Mouse (Mus musculus) embryonic facial prominence, embryonic 15.5 days (tissue): ENCODE measurements around the gene Orai3. TPM values are rescaled to one million over a fixed set of nuclear protein-coding genes. Genes with fewer than 3 reads are reported as not detected.

Source experiments
- ATAC-seq: fragments of 200-750 bp; cut with Nextera tagmentation; 2 replicates; pipeline ENCODE4 v1.8.0; 2017; ENCODE audit warnings: low read depth, moderate TSS enrichment; ENCODE audit not compliant: insufficient number of reproducible peaks, low FRiP score, low TSS enrichment
- H3K27ac ChIP-seq: fragments of 300-500 bp; sonication (generic); replicated peaks from 2 replicates; pipeline ENCODE4 v1.5.1; 2015; ENCODE audit warnings: mild to moderate bottlenecking, inconsistent platforms
- H3K27me3 ChIP-seq: fragments of 300-500 bp; sonication (generic); 2 replicates; pipeline ENCODE4 v1.6.1; 2015; ENCODE audit warnings: inconsistent platforms
- H3K36me3 ChIP-seq: fragments of 300-500 bp; sonication (generic); 2 replicates; pipeline ENCODE4 v1.6.1; 2015; ENCODE audit warnings: mild to moderate bottlenecking, inconsistent platforms
- H3K4me1 ChIP-seq: fragments of 300-500 bp; sonication (generic); 2 replicates; pipeline ENCODE4 v1.6.1; 2015; ENCODE audit warnings: inconsistent platforms
- H3K4me2 ChIP-seq: fragments of 300-500 bp; sonication (generic); replicated peaks from 2 replicates; pipeline ENCODE4 v1.6.1; 2015; ENCODE audit warnings: mild to moderate bottlenecking, inconsistent platforms
- H3K4me3 ChIP-seq: fragments of 300-500 bp; sonication (generic); replicated peaks from 2 replicates; pipeline ENCODE4 v1.5.1; 2015; ENCODE audit warnings: mild to moderate bottlenecking, inconsistent platforms
- H3K9ac ChIP-seq: fragments of 300-500 bp; sonication (generic); 2 replicates; pipeline ENCODE4 v1.6.1; 2015; ENCODE audit warnings: inconsistent platforms
- H3K9me3 ChIP-seq: fragments of 300-500 bp; sonication (generic); replicated peaks from 2 replicates; pipeline ENCODE4 v1.6.1; 2016; ENCODE audit warnings: inconsistent platforms
- WGBS: fragments of 180-500 bp; shearing (Covaris S2); methylation state at CpG from one replicate; pipeline ENCODE4 v1.1.7; 2015; 5-methylcytosine and 5-hydroxymethylcytosine counted together
- polyA plus RNA-seq: library from polyadenylated mRNA; unstranded; fragments of >200 nt; fragmentation: Nextera tagmentation; extraction: Ambion mirVana; gene quantifications from 2 replicates; pipeline ENCODE4 v1.2.1, GENCODE M21; 2015

Orai3 gene
- polyA plus RNA-seq, 1 experiment from 2014 or later: 28.1 TPM

DNA sequence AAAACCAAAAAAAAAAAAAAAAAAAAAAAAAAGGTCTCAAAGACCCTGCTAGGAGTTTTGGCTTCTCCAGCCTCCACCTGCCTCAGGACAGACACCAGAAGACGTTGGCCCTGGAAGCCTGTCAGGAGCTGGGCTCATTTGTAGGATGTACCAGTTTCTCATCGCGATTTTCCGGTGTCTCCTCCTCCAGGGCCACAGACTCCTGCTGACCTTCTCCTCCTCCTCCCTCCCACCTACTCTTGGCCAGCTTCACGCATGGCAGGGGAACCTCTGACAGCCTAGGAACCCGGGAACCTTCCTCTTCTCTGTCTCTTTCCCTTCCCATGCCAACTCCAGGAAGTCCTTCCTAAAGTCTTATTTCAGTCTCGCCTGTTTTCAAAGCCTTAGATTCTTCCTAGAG is 47.4 kb downstream of the Orai3 start:
- no peak overlapping the region for H3K4me2 ChIP-seq
- ATAC-seq: no peak
- H3K9ac ChIP-seq: no peak overlapping the region
- no peaks in the 10 kb centered on the region for H3K9me3 ChIP-seq
- no peaks in the 10 kb centered on the region for H3K27me3 ChIP-seq
- 83% methylated on average over 7 of the region's 7 CpGs for WGBS
- peaks cover 18% of the 10 kb centered on the region; the same call in 1 of the 2 replicates for H3K4me1 ChIP-seq
- H3K36me3 ChIP-seq: peaks cover 7% of the 10 kb centered on the region
- no peak overlapping the region for H3K27ac ChIP-seq
- no peak overlapping the region for H3K4me3 ChIP-seq

DNA sequence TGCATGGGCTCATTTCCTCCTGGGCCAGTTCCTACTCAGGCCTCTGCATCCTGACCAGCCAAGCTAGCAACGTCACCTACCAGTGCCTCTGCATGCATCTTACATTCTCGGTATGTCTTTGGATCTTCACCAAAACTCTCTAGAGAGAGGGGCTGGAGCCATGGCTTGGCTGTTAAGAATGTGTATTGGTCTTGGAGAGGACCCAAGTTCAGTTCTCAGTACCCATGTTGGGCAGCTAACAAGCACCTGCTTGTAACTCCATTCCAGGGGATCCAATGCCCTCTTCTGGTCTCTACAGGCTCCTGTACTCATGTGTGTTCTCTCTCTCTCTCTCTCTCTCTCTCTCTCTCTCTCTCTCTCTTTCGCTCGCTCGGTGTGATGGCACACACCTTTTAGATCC is 48.2 kb downstream of the Orai3 start:
- no peak overlapping the region for H3K9ac ChIP-seq
- H3K4me2 ChIP-seq: no peak overlapping the region
- 90% methylated on average over 5 of the region's 5 CpGs for WGBS
- no peak for ATAC-seq
- peaks cover 7% of the 10 kb centered on the region for H3K36me3 ChIP-seq
- H3K9me3 ChIP-seq: no peaks in the 10 kb centered on the region
- no peaks in the 10 kb centered on the region for H3K27me3 ChIP-seq
- peaks cover 20% of the 10 kb centered on the region for H3K4me1 ChIP-seq
- H3K4me3 ChIP-seq: no peak overlapping the region
- H3K27ac ChIP-seq: no peak overlapping the region

DNA sequence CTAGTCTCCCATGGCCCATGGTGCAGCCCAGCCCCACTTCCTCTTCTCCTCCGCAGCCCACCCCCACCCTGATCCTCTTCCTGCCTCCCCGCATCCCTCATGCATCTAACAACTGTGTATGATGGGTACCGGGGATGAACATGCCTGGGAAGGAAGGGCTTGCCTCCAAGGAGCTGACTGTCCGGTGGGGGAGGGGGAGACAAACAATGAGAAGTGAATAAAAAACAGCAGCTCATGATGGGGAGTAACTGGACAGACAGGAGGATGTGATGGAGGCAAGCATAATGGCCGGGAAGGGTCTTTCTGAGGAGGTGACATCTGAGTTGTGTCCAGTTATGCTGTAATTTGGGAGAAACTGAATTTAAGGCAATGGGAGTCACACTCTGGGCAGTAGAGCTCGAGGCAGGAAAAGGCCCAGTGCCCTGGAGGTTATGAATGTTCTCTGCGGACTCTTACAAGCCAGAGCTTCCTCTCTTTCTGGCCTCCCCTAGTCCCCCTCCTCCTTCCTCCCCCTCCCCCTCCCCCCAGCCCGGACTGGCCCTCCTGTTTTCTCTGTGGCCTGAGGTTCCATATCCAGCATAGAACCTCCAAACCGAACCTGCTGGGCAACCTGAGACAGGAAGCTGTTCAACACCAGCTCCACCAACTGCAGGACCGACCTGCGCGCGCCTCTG is 51.4 kb downstream of the Orai3 start:
- 45% methylated on average over 13 of the region's 13 CpGs for WGBS
- H3K4me3 ChIP-seq: no peak overlapping the region
- no peak for ATAC-seq

DNA sequence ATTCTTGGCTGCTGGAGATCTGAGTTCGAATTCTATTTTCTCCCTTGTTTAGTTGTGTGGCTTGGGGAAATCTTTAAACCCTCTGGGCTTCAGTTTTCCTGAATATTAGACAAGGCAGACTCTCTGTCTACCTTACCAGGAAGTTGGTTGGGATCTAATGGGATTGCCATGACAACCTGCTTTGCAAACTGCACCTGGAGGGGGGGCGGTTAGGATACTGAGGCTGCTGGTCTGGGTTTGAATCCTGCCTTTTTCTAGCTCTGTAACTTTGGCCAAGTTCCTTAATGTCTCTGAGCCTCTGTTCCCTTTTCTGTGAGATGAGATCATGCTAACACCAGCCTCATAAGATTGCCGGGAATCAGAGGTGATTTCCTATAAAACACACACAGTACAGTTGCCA is 52.9 kb downstream of the Orai3 start:
- WGBS: 86% methylated on average over 3 of the region's 3 CpGs

More for the DNA sequence above, 51.4 kb downstream of the Orai3 start:
- Histone ChIP-seq H3K9ac (no peak overlapping the region), H3K4me1 (peaks cover 37% of the 10 kb centered on the region), H3K36me3 (no peaks in the 10 kb centered on the region), H3K27me3 (no peaks in the 10 kb centered on the region), H3K4me2 (no peak overlapping the region), H3K27ac (peak overlapping the region; percentile 22; the same call in 1 of the 2 replicates), H3K9me3 (no peaks in the 10 kb centered on the region)

DNA sequence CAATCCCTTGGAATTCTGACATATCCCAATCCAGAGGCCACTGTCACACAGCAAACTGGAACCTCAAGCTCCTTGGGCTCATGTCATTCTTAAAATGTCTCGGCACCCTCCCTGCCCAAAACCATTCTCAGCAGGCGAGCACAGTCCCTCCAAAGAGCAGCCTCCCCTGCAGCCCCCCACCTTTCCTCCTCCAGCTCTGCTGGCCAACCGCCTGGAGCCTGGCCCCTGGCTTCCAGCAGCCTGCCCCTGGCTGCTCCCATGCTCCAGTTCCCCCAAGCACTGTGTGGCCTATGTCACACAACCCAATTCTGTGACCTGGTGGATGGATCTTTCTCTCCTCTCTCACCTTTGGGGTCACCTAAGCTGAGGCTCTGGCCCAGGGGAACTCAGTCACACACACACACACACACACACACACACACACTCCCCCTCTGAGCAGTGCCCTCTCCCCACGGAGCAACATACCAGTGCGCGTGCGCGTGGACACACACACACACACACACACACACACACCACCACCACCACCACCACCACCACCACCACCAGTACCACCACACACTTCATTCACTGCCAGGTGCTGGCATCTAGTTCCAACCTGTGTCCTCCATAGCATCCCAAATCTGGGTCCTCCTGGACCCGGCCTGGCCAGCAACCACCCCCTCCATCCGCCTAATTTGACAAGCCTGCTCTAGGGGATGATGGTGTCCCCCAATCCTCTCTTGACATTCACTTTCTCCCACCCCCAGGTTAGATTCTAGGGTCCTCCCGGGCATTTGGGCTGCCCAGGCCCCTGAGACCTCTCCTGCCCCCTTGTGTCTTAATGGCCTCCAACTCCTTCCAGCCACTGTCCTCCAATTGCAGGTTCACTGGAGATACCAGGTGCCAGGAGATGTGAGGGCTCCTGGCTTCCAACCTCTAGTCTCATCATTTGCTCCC is 53.9 kb downstream of the Orai3 start:
- H3K27ac ChIP-seq: peak overlapping the region; percentile 55; the same call in 1 of the 2 replicates
- H3K27me3 ChIP-seq: no peaks in the 10 kb centered on the region
- WGBS: 58% methylated on average over 11 of the region's 11 CpGs
- peaks cover 31% of the 10 kb centered on the region for H3K4me1 ChIP-seq
- peak overlapping the region; percentile 61 for H3K4me3 ChIP-seq
- H3K4me2 ChIP-seq: peak overlapping the region; percentile 77
- H3K9ac ChIP-seq: peak overlapping the region; percentile 65
- H3K36me3 ChIP-seq: no peaks in the 10 kb centered on the region
- no peaks in the 10 kb centered on the region for H3K9me3 ChIP-seq
- ATAC-seq: no peak

More for the DNA sequence above, 52.9 kb downstream of the Orai3 start:
- H3K27ac ChIP-seq: no peak overlapping the region
- ATAC-seq: no peak
- no peaks in the 10 kb centered on the region for H3K9me3 ChIP-seq
- no peak overlapping the region for H3K9ac ChIP-seq
- H3K4me3 ChIP-seq: no peak overlapping the region
- H3K4me1 ChIP-seq: peaks cover 31% of the 10 kb centered on the region
- H3K4me2 ChIP-seq: no peak overlapping the region
- H3K27me3 ChIP-seq: no peaks in the 10 kb centered on the region
- no peaks in the 10 kb centered on the region for H3K36me3 ChIP-seq

DNA sequence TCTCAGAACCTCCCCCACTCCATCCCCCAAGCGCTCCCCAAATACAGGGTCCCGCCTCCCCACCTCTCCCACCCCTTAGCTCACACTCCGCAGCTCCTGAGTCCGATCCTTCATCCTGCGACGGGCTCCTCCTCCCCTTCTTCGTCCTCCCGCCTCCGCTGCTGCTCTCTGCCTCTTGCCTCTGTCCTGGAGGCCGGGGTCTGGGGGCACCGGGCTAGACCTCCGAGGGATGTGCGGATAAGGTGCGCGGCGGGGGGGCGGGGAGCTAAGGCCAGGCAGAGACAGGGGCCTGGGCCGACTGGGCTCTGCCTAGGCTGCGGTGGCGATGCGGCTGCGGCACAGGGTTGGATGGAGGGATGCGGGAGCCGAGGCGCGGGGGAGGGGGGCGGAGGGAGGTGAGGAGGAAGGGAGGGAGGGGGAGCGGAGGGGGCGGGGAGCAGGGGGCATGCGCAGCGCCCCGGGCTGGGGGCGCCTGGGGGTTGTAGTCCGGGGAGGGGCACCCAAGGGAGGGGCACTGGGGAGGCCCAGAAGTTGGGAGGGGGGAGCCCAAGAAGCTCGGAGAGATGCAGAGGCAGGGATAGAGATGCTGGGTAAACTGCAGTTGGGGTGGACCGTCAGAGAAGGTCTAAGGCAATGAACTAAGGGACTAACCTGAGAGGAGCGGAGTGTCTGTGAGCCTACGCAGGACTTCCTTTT is 54.7 kb downstream of the Orai3 start, which contains the start of the genes Stx4a and Stx1b:
TSS of gene Stx4a (plus strand) at position 119 of the 696 bp plus-strand sequence.
TSS of gene Stx1b (minus strand) at position 374 of the 696 bp plus-strand sequence.
- Histone ChIP-seq H3K27me3 (no peaks in the 10 kb centered on the region), H3K27ac (peak within 1 kb of the TSS; percentile 55), H3K4me2 (peak within 1 kb of the TSS; percentile 77), H3K4me3 (peak within 1 kb of the TSS; percentile 61), H3K36me3 (no peaks in the 10 kb centered on the region), H3K9ac (peak within 1 kb of the TSS; percentile 65), H3K4me1 (peaks cover 31% of the 10 kb centered on the region), H3K9me3 (no peaks in the 10 kb centered on the region)
- 2% methylated on average over 35 of the region's 38 CpGs for WGBS
- peak; percentile 80 for ATAC-seq

Other genes with a start within 250 kb of the Orai3 start
- gene Tmem265, start 208.4 kb upstream of the Orai3 start, polyA plus RNA-seq: 6.5 and 12.8 TPM in 2 replicates
- gene Phkg2, start 196.5 kb upstream of the Orai3 start, polyA plus RNA-seq: 40.0 TPM in 2 replicates
- gene Ccdc189, start 181.2 kb upstream of the Orai3 start, polyA plus RNA-seq: 19.2 and 29.0 TPM in 2 replicates
- 47.5 and 51.5 TPM in 2 replicates for gene Rnf40, start 181.0 kb upstream of the Orai3 start, polyA plus RNA-seq
- 11.4 and 11.9 TPM in 2 replicates for gene Zfp629, start 154.0 kb upstream of the Orai3 start, polyA plus RNA-seq
- gene Bcl7c, start 60.9 kb upstream of the Orai3 start, polyA plus RNA-seq: 93.4 and 99.8 TPM in 2 replicates
- gene Ctf1, start 57.1 kb upstream of the Orai3 start, polyA plus RNA-seq: 25.9 and 29.8 TPM in 2 replicates
- 1.1 and 1.3 TPM in 2 replicates for gene Ctf2, start 37.6 kb upstream of the Orai3 start, polyA plus RNA-seq
- gene Fbxl19, start 25.3 kb upstream of the Orai3 start, polyA plus RNA-seq: 5.2 and 5.7 TPM in 2 replicates
- 26.3 and 27.0 TPM in 2 replicates for gene Setd1a, start 6.9 kb downstream of the Orai3 start, polyA plus RNA-seq
- gene Gm49388, start 15.8 kb downstream of the Orai3 start, polyA plus RNA-seq: not detected in 2 replicates
- 24.8 and 25.2 TPM in 2 replicates for gene Hsd3b7, start 30.8 kb downstream of the Orai3 start, polyA plus RNA-seq
- 58.9 and 69.6 TPM in 2 replicates for gene Stx4a, start 54.5 kb downstream of the Orai3 start, polyA plus RNA-seq
- gene Stx1b, start 54.7 kb downstream of the Orai3 start, polyA plus RNA-seq: 4.3 and 6.9 TPM in 2 replicates
- 9.7 and 10.9 TPM in 2 replicates for gene Zfp646, start 106.4 kb downstream of the Orai3 start, polyA plus RNA-seq
- 17.7 and 18.1 TPM in 2 replicates for gene Zfp668, start 107.0 kb downstream of the Orai3 start, polyA plus RNA-seq
- gene Prss53, start 121.2 kb downstream of the Orai3 start, polyA plus RNA-seq: 2.4 and 4.6 TPM in 2 replicates
- not detected in 2 replicates for gene Gm21974, start 125.6 kb downstream of the Orai3 start, polyA plus RNA-seq
- 234 and 262 TPM in 2 replicates for gene Vkorc1, start 125.8 kb downstream of the Orai3 start, polyA plus RNA-seq
- 108 and 112 TPM in 2 replicates for gene Bckdk, start 134.3 kb downstream of the Orai3 start, polyA plus RNA-seq
- 39.8 and 40.2 TPM in 2 replicates for gene Kat8, start 142.7 kb downstream of the Orai3 start, polyA plus RNA-seq
- 15.8 and 17.2 TPM in 2 replicates for gene Prss8, start 160.3 kb downstream of the Orai3 start, polyA plus RNA-seq
- 12.1 and 12.2 TPM in 2 replicates for gene Prss36, start 176.9 kb downstream of the Orai3 start, polyA plus RNA-seq
- 394 and 418 TPM in 2 replicates for gene Fus, start 197.6 kb downstream of the Orai3 start, polyA plus RNA-seq
- gene Pycard, start 224.1 kb downstream of the Orai3 start, polyA plus RNA-seq: 102 and 112 TPM in 2 replicates
- gene Trim72, start 234.1 kb downstream of the Orai3 start, polyA plus RNA-seq: 3.6 and 5.2 TPM in 2 replicates